ENCODE assay signal across 20 mouse cellular contexts in the genomic region with DNA sequence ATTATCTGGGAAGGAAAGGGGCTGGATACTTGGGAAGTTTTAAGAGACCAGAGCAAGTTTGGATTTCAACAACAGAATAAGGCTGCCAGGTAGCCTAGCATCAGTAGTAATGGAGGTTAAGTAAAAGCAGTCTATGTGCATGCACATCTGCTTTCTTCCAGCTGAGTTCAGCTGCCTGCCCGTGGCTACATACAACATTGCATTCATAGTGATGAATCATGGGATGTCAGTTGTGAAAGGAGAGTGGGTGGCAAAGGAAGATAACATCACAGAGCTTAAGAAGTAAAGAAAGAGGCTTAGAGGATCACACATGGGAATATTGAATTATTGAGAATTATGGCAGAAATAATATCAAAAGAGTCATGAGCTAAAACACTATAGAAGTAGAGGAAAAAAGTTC. TPM values are rescaled to one million over a fixed set of nuclear protein-coding genes. Genes with fewer than 3 reads are reported as not detected.
DNase-seq lines count a peak whose midpoint lies in the region; ATAC-seq lines count a peak whose summit lies in the region.
"Had no signal": no experiment of that assay in that cellular context is flagged by ENCODE, and none has a peak within 500 bp of the region (broad histone marks: within the 10 kb centered on the region; RNA-seq: fewer than 3 reads in every experiment).

No protein-coding gene starts in this region.

- no peaks in the 10 kb centered on the region for H3K36me3 ChIP-seq in midbrain, embryonic 11.5 days (ENCODE audit: control insufficient read depth, insufficient read depth, low read length)
- no peaks in the 10 kb centered on the region for H3K36me3 ChIP-seq in midbrain, embryonic 14.5 days (ENCODE audit: control insufficient read depth, insufficient read depth, low read length)
- H3K36me3 ChIP-seq: embryonic facial prominence, embryonic 10.5 days; forebrain, embryonic 15.5 days; G1E; hindbrain, embryonic 15.5 days had no signal

- H3K27ac ChIP-seq in midbrain, embryonic 11.5 days (ENCODE audit: low read depth, low read length) = no peak overlapping the region
- H3K27ac ChIP-seq in midbrain, embryonic 14.5 days (replicated peaks; ENCODE audit: low read depth, low read length) = no peak overlapping the region
- H3K27ac ChIP-seq: embryonic facial prominence, embryonic 10.5 days; forebrain, embryonic 15.5 days; hindbrain, embryonic 15.5 days had no signal

- WGBS in midbrain, embryonic 11.5 days = 78% methylated on average over 1 of the region's 1 CpGs
- 68% methylated on average over 1 of the region's 1 CpGs for whole genome bisulfite sequencing in midbrain, embryonic 14.5 days

- no peak for ATAC-seq in midbrain, embryonic 11.5 days (ENCODE audit: low FRiP score)
- ATAC-seq in midbrain, embryonic 14.5 days (ENCODE audit: low FRiP score, low TSS enrichment) = no peak
- ATAC-seq: CD4-positive, CD25-positive, alpha-beta regulatory T cell, adult 4 months; forebrain, embryonic 15.5 days had no signal

- intact Hi-C loops in heart, postnatal 36 days (cut with DNase I) = no loop called here

- peak; percentile 78 for DNase-seq in heart, adult 11 months
- no peak for DNase-seq in heart, postnatal 36 days
- DNase-seq in midbrain, embryonic 11.5 days (ENCODE audit: low spot score, missing footprints) = peak; percentile 69
- DNase-seq in midbrain, embryonic 14.5 days = no peak
- peak; percentile 84 for DNase-seq in gonadal fat pad, adult 2 months (ENCODE audit: low read depth)
- no peak for DNase-seq in layer of hippocampus, adult 18-20 months (ENCODE audit: low spot score in 2 of 2)
- no peak for DNase-seq in adrenal gland, postnatal 14 days
- DNase-seq: adrenal gland, postnatal 25 days; cerebellum, adult 18-20 months; cerebellum, postnatal 10 days; gastrocnemius, postnatal 10 days; heart, postnatal 10 days; kidney, adult 11 months; kidney, adult 9 months had no signal

- no peaks in the 10 kb centered on the region for H3K4me1 ChIP-seq in midbrain, embryonic 11.5 days (ENCODE audit: control insufficient read depth, insufficient read depth, low read length)
- no peaks in the 10 kb centered on the region for H3K4me1 ChIP-seq in midbrain, embryonic 14.5 days (ENCODE audit: control insufficient read depth, insufficient read depth, low read length)
- H3K4me1 ChIP-seq: forebrain, embryonic 15.5 days; hindbrain, embryonic 15.5 days had no signal

- no peak overlapping the region for H3K4me3 ChIP-seq in midbrain, embryonic 11.5 days (ENCODE audit: low read depth, low read length)
- no peak overlapping the region for H3K4me3 ChIP-seq in midbrain, embryonic 14.5 days (replicated peaks; ENCODE audit: low read depth, low read length)
- H3K4me3 ChIP-seq: embryonic facial prominence, embryonic 10.5 days; erythroblast, embryonic 14.5 days; forebrain, embryonic 15.5 days; hindbrain, embryonic 15.5 days had no signal

- no peaks in the 10 kb centered on the region for H3K27me3 ChIP-seq in midbrain, embryonic 11.5 days (ENCODE audit: control insufficient read depth, insufficient read depth, low read length)
- no peaks in the 10 kb centered on the region for H3K27me3 ChIP-seq in midbrain, embryonic 14.5 days (ENCODE audit: control insufficient read depth, insufficient read depth, low read length)
- H3K27me3 ChIP-seq: forebrain, embryonic 15.5 days; hindbrain, embryonic 15.5 days had no signal

- H3K4me2 ChIP-seq in midbrain, embryonic 11.5 days = no peak overlapping the region
- H3K4me2 ChIP-seq in midbrain, embryonic 14.5 days (ENCODE audit: low read length) = no peak overlapping the region
- H3K4me2 ChIP-seq: forebrain, embryonic 15.5 days; hindbrain, embryonic 15.5 days had no signal

- H3K9me3 ChIP-seq in midbrain, embryonic 11.5 days (ENCODE audit: control insufficient read depth, low read length) = no peaks in the 10 kb centered on the region
- H3K9me3 ChIP-seq in midbrain, embryonic 14.5 days (ENCODE audit: control insufficient read depth, low read length) = no peaks in the 10 kb centered on the region
- H3K9me3 ChIP-seq: embryonic facial prominence, embryonic 10.5 days; forebrain, embryonic 15.5 days; G1E; hindbrain, embryonic 15.5 days had no signal

- no peak overlapping the region for H3K9ac ChIP-seq in midbrain, embryonic 11.5 days (ENCODE audit: low read length)
- no peak overlapping the region for H3K9ac ChIP-seq in midbrain, embryonic 14.5 days (replicated peaks; ENCODE audit: low read length)
- H3K9ac ChIP-seq: forebrain, embryonic 15.5 days; hindbrain, embryonic 15.5 days had no signal

RNA-seq across cellular contexts. Expression of a gene that starts 29.8 kb away (rescaled TPM):
- total RNA-seq in heart, postnatal 36 days (2021) = 10 to 100 TPM; 49.3 to 55.6 TPM
- polyA plus RNA-seq in midbrain, embryonic 11.5 days (2014; fragmentation: Nextera tagmentation; extraction: Ambion mirVana) = 134 and 149 TPM in 2 replicates
- polyA plus RNA-seq in midbrain, embryonic 14.5 days (2014; fragmentation: Nextera tagmentation; extraction: Ambion mirVana) = 26.9 and 50.0 TPM in 2 replicates
- polyA plus RNA-seq in gonadal fat pad, adult 2 months (2012; rRNA removed) = 38.2 and 39.6 TPM in 2 replicates
- total RNA-seq in layer of hippocampus, adult 18-20 months (2021) = 10 to 100 TPM; 27.6 to 28.3 TPM
- 99.5 and 102 TPM in 2 replicates for total RNA-seq in adrenal gland, postnatal 14 days (2021)
- polyA plus RNA-seq: G1E had no signal

Comparison
In these comparisons a context has a peak if more than half of its experiments do, and no peak if none do; other contexts are left out.
1. DNase-seq: peak in heart, adult 11 months (single experiment), midbrain, embryonic 11.5 days (single experiment) and gonadal fat pad, adult 2 months (single experiment); none in heart, postnatal 36 days (0 of 2), midbrain, embryonic 14.5 days (single experiment), layer of hippocampus, adult 18-20 months (0 of 2) and adrenal gland, postnatal 14 days (single experiment).